Mouse (Mus musculus) megakaryocyte, embryonic 14.5 days (primary cell): ENCODE measurements at regions not wholly inside any gene's neighbourhood (a gene's known extent, or its start where the extent isn't known, plus 50 kb on each side); places are given as distances from the start of the nearest gene placed in this dataset.

Experiments
- FLI1 ChIP-seq: IDR thresholded peaks from 2 replicates; pipeline ENCODE4 v1.6.1; 2012; ENCODE audit warnings: low read length, inconsistent platforms, mixed read lengths
- GATA1 ChIP-seq: IDR thresholded peaks from 3 replicates; pipeline ENCODE4 v1.6.1; 2012; ENCODE audit warnings: mixed read lengths, low read length, inconsistent platforms, borderline replicate concordance

- no peak for TF ChIP-seq GATA1
- no peak for TF ChIP-seq FLI1
Observed at GRCm38 (mm10) chr2:103186751-103187260, 113.3 kb downstream of the Apip start.
